Mouse (Mus musculus) urinary bladder, adult 18-20 months (tissue): ENCODE measurements around the gene Gm4871.
A peak's percentile ranks its signal among the peaks of the same experiment; 100 is the strongest.

Experiments
- DNase-seq, 2 experiments: peaks; one replicate each; pipeline ENCODE4 v3.0.0; 2022; ENCODE audit warnings: low spot score in 2 of 2, mixed read lengths in 2 of 2

The Gm4871 gene

GRCm38 (mm10) chr5:144998491-144998890 lies 34.1 kb downstream of the Gm4871 start:
- DNase-seq: no peak

- no peak for DNase-seq
Observed at GRCm38 (mm10) chr5:144990481-144990880, 42.1 kb downstream of the Gm4871 start.

GRCm38 (mm10) chr5:144990051-144990450 lies 42.5 kb downstream of the Gm4871 start:
- DNase-seq: no peak

GRCm38 (mm10) chr5:144989061-144989405 lies 43.5 kb downstream of the Gm4871 start:
- DNase-seq: no peak

GRCm38 (mm10) chr5:144988340-144989060 lies 44.1 kb downstream of the Gm4871 start:
- DNase-seq: peak; percentile 15 to 29

GRCm38 (mm10) chr5:144987561-144987960 lies 45.0 kb downstream of the Gm4871 start:
- DNase-seq: no peak

GRCm38 (mm10) chr5:144984839-144985238 lies 47.7 kb downstream of the Gm4871 start:
- DNase-seq: no peak

- DNase-seq: no peak
Observed at GRCm38 (mm10) chr5:144983227-144983626, 49.3 kb downstream of the Gm4871 start.
